Mouse (Mus musculus): Measurements from ENCODE around the gene Igfbp3.

Igfbp3 gene

GRCm38 (mm10) chr11:7211211-7211610 is 2.5 kb downstream of the Igfbp3 start:
- no peak for DNase-seq (ENCODE audit: low spot score)

GRCm38 (mm10) chr11:7210343-7210742 is 3.4 kb downstream of the Igfbp3 start:
- peak; percentile 88 for DNase-seq (ENCODE audit: low spot score)

GRCm38 (mm10) chr11:7203846-7204245 is 9.9 kb downstream of the Igfbp3 start:
- no peak for DNase-seq (ENCODE audit: low spot score)

GRCm38 (mm10) chr11:7202206-7202605 is 11.5 kb downstream of the Igfbp3 start:
- no peak for DNase-seq (ENCODE audit: low spot score)

GRCm38 (mm10) chr11:7200393-7200783 is 13.3 kb downstream of the Igfbp3 start:
- no peak for DNase-seq (ENCODE audit: low spot score)

- peak; percentile 65 for DNase-seq (ENCODE audit: low spot score)
These were observed 13.9 kb downstream of the Igfbp3 start for GRCm38 (mm10) chr11:7199736-7200392.

- no peak for DNase-seq (ENCODE audit: low spot score)
These were observed 15.1 kb downstream of the Igfbp3 start for GRCm38 (mm10) chr11:7198481-7199256.

GRCm38 (mm10) chr11:7198006-7198405 is 15.7 kb downstream of the Igfbp3 start:
- DNase-seq (ENCODE audit: low spot score): no peak

GRCm38 (mm10) chr11:7197491-7197941 is 16.2 kb downstream of the Igfbp3 start, which contains the start of gene Igfbp1:
Igfbp1 (plus strand) TSS chr11:7197782.
- no peak for DNase-seq (ENCODE audit: low spot score)

GRCm38 (mm10) chr11:7195312-7195685 is 18.4 kb downstream of the Igfbp3 start:
- DNase-seq (ENCODE audit: low spot score): no peak

GRCm38 (mm10) chr11:7194432-7195311 is 19.1 kb downstream of the Igfbp3 start:
- DNase-seq (ENCODE audit: low spot score): no peak

GRCm38 (mm10) chr11:7193134-7193533 is 20.6 kb downstream of the Igfbp3 start:
- no peak for DNase-seq (ENCODE audit: low spot score)

GRCm38 (mm10) chr11:7192710-7193109 is 21.0 kb downstream of the Igfbp3 start:
- no peak for DNase-seq (ENCODE audit: low spot score)

- no peak for DNase-seq (ENCODE audit: low spot score)
These were observed 25.3 kb downstream of the Igfbp3 start, which contains the start of gene Gm11985 for GRCm38 (mm10) chr11:7188469-7188868. Gm11985 (minus strand) TSS chr11:7188569.

- no peak for DNase-seq (ENCODE audit: low spot score)
These were observed 26.3 kb downstream of the Igfbp3 start for GRCm38 (mm10) chr11:7187472-7187871.

GRCm38 (mm10) chr11:7184420-7184819 is 29.3 kb downstream of the Igfbp3 start:
- DNase-seq (ENCODE audit: low spot score): no peak

- no peak for DNase-seq (ENCODE audit: low spot score)
These were observed 31.2 kb downstream of the Igfbp3 start for GRCm38 (mm10) chr11:7182409-7183042.

- no peak for DNase-seq (ENCODE audit: low spot score)
These were observed 34.4 kb downstream of the Igfbp3 start for GRCm38 (mm10) chr11:7179276-7179675.

GRCm38 (mm10) chr11:7178724-7179123 is 35.0 kb downstream of the Igfbp3 start:
- DNase-seq (ENCODE audit: low spot score): no peak

GRCm38 (mm10) chr11:7173664-7174063 is 40.1 kb downstream of the Igfbp3 start:
- DNase-seq (ENCODE audit: low spot score): no peak

GRCm38 (mm10) chr11:7169645-7170044 is 44.1 kb downstream of the Igfbp3 start:
- no peak for DNase-seq (ENCODE audit: low spot score)

GRCm38 (mm10) chr11:7164416-7164815 is 49.3 kb downstream of the Igfbp3 start:
- DNase-seq (ENCODE audit: low spot score): no peak
